In the genomic region with DNA sequence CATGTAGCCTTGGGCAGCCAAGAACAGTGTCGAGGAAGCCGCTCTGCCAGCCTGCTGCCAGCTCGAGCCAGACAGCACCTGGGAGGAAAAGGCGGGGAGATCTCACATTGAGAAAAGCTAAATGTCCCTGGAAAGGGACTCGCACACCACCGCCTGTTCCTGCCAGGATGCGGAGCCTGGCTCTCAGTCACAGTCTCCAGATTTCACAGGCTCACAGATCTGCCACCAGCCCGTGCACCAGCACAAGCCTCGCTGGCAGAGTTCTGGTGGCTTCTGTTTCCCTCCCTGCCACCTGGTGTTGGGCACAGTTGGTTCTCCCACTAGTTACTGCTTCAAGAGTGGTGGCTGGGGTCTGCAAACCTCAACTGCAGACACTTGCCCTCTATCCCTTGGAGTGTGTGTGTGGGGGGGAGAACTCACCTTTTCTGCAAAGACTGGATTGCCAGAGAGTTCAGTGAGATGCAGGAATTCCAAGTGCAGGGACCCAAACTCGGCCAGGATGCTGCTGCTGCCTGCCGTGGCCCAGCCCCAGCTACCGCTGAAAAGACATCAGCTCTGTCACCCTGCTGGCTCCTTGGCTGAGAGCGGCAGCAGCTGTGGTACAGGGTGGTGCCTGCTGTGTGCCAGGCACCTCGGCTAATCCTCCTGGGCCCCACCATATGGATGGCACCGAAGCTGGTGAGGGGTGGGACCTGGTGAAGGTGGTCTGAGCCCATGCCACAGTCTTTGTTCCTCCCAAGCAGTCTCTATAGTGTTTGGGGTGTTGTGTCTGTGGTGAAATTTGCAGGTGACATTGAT, we compare ENCODE assay signal across 10 mouse cellular contexts. TPM values are rescaled to one million over a fixed set of nuclear protein-coding genes. Genes with fewer than 3 reads are reported as not detected.
DNase-seq lines count a peak whose midpoint lies in the region; ATAC-seq lines count a peak whose summit lies in the region.
"Had no signal": no experiment of that assay in that cellular context is flagged by ENCODE, and none has a peak within 500 bp of the region (broad histone marks: within the 10 kb centered on the region; RNA-seq: fewer than 3 reads in every experiment).

No protein-coding gene starts in this region.

- peak overlapping the region; percentile 23; the same call in 1 of the 2 replicates for H3K9ac ChIP-seq in heart, embryonic 12.5 days
- no peak overlapping the region; the same call in 1 of the 2 replicates for H3K9ac ChIP-seq in neural tube, embryonic 13.5 days
- H3K9ac ChIP-seq: embryonic facial prominence, embryonic 12.5 days had no signal

- no peaks in the 10 kb centered on the region for H3K9me3 ChIP-seq in heart, embryonic 12.5 days (replicated peaks)
- no peaks in the 10 kb centered on the region for H3K9me3 ChIP-seq in neural tube, embryonic 13.5 days
- H3K9me3 ChIP-seq: embryonic facial prominence, embryonic 12.5 days had no signal

- intact Hi-C loops in heart, postnatal 10 days (cut with DNase I), result no loop called here

- no peaks in the 10 kb centered on the region for H3K27me3 ChIP-seq in heart, embryonic 12.5 days (replicated peaks)
- H3K27me3 ChIP-seq in neural tube, embryonic 13.5 days, result no peaks in the 10 kb centered on the region
- H3K27me3 ChIP-seq: embryonic facial prominence, embryonic 12.5 days had no signal

- H3K4me3 ChIP-seq in heart, embryonic 12.5 days, result no peak overlapping the region
- no peak overlapping the region for H3K4me3 ChIP-seq in neural tube, embryonic 13.5 days
- H3K4me3 ChIP-seq: embryonic facial prominence, embryonic 12.5 days had no signal

- no peak for DNase-seq in heart, postnatal 10 days
- DNase-seq in cerebellum, postnatal 36 days, result peak; percentile 72 to 74
- peak; percentile 83 to 88 for DNase-seq in layer of hippocampus, adult 8-10 months (ENCODE audit: low spot score in 2 of 2)
- no peak for DNase-seq in yolk sac, embryonic 10.5 days (ENCODE audit: low spot score)
- DNase-seq in adrenal gland, postnatal 14 days, result no peak
- no peak for DNase-seq in embryo, embryonic 10.5 days (ENCODE audit: low spot score)
- DNase-seq: heart, postnatal 36 days had no signal

- peaks cover 50% of the 10 kb centered on the region for H3K4me1 ChIP-seq in heart, embryonic 12.5 days (replicated peaks)
- peaks cover 44% of the 10 kb centered on the region for H3K4me1 ChIP-seq in neural tube, embryonic 13.5 days (replicated peaks)

- H3K36me3 ChIP-seq in heart, embryonic 12.5 days, result peaks cover 6% of the 10 kb centered on the region
- H3K36me3 ChIP-seq in neural tube, embryonic 13.5 days, result no peaks in the 10 kb centered on the region
- H3K36me3 ChIP-seq: embryonic facial prominence, embryonic 12.5 days had no signal

- no peak overlapping the region for H3K4me2 ChIP-seq in heart, embryonic 12.5 days
- no peak overlapping the region for H3K4me2 ChIP-seq in neural tube, embryonic 13.5 days

- 78% methylated on average over 15 of the region's 15 CpGs for WGBS in heart, embryonic 12.5 days
- 57% methylated on average over 15 of the region's 15 CpGs for WGBS in neural tube, embryonic 13.5 days

- peak overlapping the region; percentile 78; the same call in 1 of the 2 replicates for H3K27ac ChIP-seq in heart, embryonic 12.5 days (ENCODE audit: poor library complexity, severe bottlenecking)
- peak overlapping the region; percentile 78 for H3K27ac ChIP-seq in neural tube, embryonic 13.5 days (replicated peaks)
- H3K27ac ChIP-seq: embryonic facial prominence, embryonic 12.5 days had no signal

- ATAC-seq in heart, embryonic 12.5 days (ENCODE audit: insufficient number of reproducible peaks, low FRiP score), result no peak
- peak; percentile 62 for ATAC-seq in neural tube, embryonic 13.5 days (ENCODE audit: low read depth)

RNA-seq across cellular contexts. Expression of a gene that starts 28.6 kb away (rescaled TPM):
- polyA plus RNA-seq in heart, embryonic 12.5 days (2016; fragmentation: Nextera tagmentation; extraction: Ambion mirVana), result 31.7 and 31.9 TPM in 2 replicates
- total RNA-seq in heart, postnatal 10 days (2021), result 10 to 100 TPM; 38.2 to 45.2 TPM
- 10 to 100 TPM; 18.4 to 22.8 (median 21.2) TPM for total RNA-seq in layer of hippocampus, adult 8-10 months (2022)
- 11.3 and 17.1 TPM in 2 replicates for polyA plus RNA-seq in neural tube, embryonic 13.5 days (2015; fragmentation: Nextera tagmentation; extraction: Ambion mirVana)
- total RNA-seq in adrenal gland, postnatal 14 days (2021), result 30.2 and 32.3 TPM in 2 replicates

RNA-seq across cellular contexts. Expression of a gene that starts 45.4 kb away (rescaled TPM):
- 151 and 156 TPM in 2 replicates for polyA plus RNA-seq in heart, embryonic 12.5 days (2016; fragmentation: Nextera tagmentation; extraction: Ambion mirVana)
- 100 to 1,000 TPM; 159 to 165 TPM for total RNA-seq in heart, postnatal 10 days (2021)
- 10 to 100 TPM; 65.9 to 74.2 (median 67.9) TPM for total RNA-seq in layer of hippocampus, adult 8-10 months (2022)
- polyA plus RNA-seq in neural tube, embryonic 13.5 days (2015; fragmentation: Nextera tagmentation; extraction: Ambion mirVana), result 165 and 172 TPM in 2 replicates
- total RNA-seq in adrenal gland, postnatal 14 days (2021), result 103 and 113 TPM in 2 replicates

Comparison
In these comparisons a context has a peak if more than half of its experiments do, and no peak if none do; other contexts are left out.
1. DNase-seq: peak in cerebellum, postnatal 36 days (2 of 2) and layer of hippocampus, adult 8-10 months (2 of 2); none in heart, postnatal 10 days (0 of 2), yolk sac, embryonic 10.5 days (single experiment), adrenal gland, postnatal 14 days (single experiment) and embryo, embryonic 10.5 days (single experiment).